Mouse (Mus musculus) lung, postnatal 4 days (tissue): Measurements from ENCODE around the gene Lcorl.
A peak's percentile ranks its signal among the peaks of the same experiment; 100 is the strongest.

ENCODE experiments used
- DNase-seq, 2 experiments: peaks; one replicate each; pipeline ENCODE4 v3.0.0; 2021

Gene Lcorl

DNA sequence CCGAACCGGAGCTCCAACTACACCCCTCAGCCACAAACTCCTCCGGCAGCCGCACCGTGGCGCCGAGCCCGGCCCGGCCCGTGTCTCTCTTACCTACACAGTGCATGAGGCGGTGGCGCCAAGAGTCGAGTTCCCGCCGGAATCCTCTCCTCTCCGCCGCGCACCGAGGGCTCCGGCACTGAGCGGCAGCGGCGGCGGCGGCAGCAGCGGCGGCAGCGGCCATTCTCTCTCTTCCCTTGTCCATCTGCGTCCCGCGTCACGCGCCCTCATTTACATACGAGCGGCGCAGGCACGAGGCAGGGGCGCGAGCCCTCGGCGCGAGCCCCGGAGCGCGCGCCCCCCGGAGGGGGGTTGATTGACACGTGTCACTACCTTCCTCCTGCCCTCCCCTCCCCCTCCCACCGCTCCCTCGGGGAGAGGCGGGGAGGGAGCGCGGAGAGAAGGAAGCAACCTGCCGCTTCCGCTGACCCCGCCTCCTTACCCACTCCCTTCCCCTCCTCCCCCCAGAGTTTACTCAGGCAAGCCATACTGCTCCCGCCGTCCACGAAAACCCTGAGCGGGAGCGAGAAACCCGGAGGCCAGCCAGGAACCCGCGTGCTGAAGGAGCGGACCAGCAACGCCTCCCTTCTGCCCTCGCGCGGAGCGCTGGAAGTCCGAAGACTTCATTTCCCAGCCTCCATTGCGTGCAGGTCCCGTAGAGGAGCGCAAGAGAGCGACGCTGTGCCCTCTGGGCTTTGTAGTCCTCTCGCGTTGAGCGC is at the start of gene Lcorl:
Gene Lcorl, minus strand, starts transcription at position 362 of the 758 bp plus-strand sequence.
- DNase-seq = peak; percentile 95 to 97

GRCm38 (mm10) chr5:45904683-45905082 is 47.3 kb upstream of the Lcorl start:
- no peak for DNase-seq

DNA sequence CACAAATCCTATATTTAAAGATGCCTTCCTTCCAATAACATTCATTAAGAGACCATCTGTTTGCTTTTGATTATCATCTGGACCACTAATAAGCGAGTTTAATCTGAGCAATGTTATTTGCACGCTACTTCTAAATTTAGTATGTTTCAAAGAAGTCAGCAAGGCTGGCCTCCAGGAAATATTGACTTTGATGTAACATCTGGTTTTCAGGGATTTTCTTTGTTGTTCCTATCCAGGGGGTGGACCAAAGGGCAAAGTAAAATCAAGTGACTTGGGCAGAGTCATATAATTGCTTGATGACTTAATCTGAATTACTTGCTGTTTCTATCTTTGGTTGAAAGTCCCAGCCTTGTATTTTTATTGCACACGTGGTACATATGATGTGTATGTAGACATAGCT is 45.8 kb upstream of the Lcorl start:
- no peak for DNase-seq

GRCm38 (mm10) chr5:45895362-45895761 is 37.9 kb upstream of the Lcorl start:
- no peak for DNase-seq

DNA sequence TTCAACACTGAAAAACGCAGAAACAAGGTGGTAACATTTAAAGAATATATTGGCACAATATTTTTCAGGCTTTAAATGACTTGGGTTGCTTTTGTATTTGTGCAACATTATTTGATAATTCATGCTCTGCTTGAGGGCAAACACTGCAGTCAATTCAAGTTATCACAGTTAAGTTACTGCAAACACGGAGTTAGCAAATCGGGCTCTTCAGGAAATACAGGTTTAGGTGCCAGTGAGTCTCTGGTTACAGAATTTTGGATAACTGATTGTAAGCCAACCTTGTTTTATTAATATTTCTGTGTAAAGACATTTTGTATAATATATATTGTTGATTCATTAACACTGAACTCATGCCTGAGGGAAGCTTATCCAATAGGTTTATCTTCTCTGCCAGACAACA is 36.3 kb upstream of the Lcorl start:
- DNase-seq = no peak

DNA sequence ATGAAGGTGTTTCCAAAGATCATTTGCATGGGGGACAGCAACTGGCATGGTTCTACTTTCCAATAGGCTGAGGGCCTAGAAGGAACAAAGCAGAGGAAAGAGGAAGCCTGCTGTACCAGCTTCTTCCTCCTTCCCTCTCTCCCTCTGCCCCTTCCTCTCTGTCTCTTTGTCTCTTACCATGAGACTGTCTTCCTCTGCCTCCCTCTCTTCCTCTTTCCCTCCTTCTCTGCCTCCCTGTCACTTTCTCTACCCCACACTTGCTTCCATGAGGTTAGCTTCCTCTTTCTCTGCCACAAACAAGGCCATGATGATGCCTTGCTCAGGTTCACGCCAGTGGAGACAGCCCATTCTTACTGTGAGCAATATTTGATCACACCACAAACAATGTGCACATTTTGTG is 18.9 kb upstream of the Lcorl start:
- DNase-seq = no peak

- DNase-seq = no peak
Measured at GRCm38 (mm10) chr5:45875472-45875871, 18.1 kb upstream of the Lcorl start.

- DNase-seq = no peak
Measured at GRCm38 (mm10) chr5:45874284-45875030, 17.0 kb upstream of the Lcorl start.

GRCm38 (mm10) chr5:45858368-45858767 is 953 bp upstream of the Lcorl start:
- DNase-seq = no peak

- no peak for DNase-seq
Measured at GRCm38 (mm10) chr5:45856876-45857253, 550 bp downstream of the Lcorl start.

- DNase-seq = peak; percentile 60 to 70
Measured at GRCm38 (mm10) chr5:45856303-45856821, 1.1 kb downstream of the Lcorl start.

DNA sequence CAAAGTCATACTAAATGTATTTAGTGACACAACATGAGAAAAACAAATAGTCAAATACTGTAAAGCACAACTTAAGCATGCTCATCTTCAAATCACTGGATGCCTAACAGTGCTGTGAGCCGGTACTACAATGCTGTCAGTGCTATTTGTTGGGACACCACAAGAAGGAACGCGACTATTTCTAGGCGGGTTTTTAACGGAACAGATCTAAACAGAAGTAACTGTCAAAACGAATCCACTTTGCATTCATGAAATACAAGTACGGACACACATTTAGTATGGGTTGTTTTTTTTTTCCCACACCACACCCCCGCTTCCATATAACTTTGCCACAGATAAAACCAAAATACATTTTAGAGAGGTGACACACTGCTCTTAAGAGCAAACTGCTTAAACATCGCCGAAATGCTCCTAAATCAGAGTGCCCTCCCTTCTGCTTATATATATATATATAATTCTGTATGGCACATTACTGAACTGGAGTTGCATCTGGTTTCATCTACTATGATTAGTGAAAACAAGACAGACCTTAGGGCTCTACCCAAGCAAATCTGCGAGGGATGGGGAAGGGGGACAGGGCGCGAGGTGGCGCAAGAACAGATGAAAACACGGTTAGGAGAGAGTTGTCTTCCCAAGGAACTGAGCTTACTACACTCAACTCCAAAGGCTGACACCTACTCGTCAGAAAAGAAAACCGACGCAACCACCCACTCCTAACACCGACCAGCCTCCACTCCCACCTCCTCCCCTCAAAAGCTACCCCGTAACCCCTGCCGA is 1.7 kb downstream of the Lcorl start:
- DNase-seq = peak; percentile 57 to 65

- DNase-seq = no peak
Measured at GRCm38 (mm10) chr5:45844723-45845122, 12.7 kb downstream of the Lcorl start.

GRCm38 (mm10) chr5:45835131-45835530 is 22.3 kb downstream of the Lcorl start:
- no peak for DNase-seq

- no peak for DNase-seq
Measured at GRCm38 (mm10) chr5:45811527-45811926, 45.9 kb downstream of the Lcorl start.

DNA sequence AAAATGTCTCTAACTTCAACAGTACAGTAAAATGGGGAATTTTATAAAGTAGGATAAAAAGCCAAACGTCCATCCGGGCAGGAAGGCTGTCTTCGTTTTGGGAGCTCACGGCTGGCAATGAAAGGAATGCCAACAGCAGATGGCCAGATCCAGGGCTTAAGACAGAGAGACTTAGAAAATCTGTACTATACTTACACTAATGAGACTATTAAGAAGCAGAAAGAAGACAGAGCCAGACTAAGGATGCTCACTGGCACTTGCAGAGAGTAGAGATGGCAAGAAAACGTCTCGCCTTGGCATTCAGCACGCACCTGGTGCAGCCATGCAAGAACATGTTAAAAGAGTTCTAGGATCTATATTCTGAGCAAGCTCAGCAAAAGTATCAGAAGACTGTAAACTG is 65.6 kb downstream of the Lcorl start:
- no peak for DNase-seq

DNA sequence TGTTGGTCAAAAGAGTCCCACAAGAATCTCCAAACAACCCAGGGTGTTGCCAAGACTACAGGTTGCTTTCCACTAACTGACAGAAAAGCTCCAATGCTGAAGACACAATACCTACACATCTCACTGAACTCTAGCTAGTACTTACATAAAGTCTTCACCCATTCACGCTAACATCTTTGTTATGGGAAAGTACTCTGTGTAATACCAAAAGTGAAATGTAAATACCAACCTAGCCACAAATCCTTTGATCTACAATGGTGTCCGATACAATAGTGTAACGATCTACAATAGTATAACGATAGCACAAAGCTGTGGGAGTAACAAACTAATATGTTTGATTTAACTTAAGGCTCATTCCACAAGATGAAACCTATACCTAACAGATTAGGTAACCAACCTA is 67.2 kb downstream of the Lcorl start:
- no peak for DNase-seq

DNA sequence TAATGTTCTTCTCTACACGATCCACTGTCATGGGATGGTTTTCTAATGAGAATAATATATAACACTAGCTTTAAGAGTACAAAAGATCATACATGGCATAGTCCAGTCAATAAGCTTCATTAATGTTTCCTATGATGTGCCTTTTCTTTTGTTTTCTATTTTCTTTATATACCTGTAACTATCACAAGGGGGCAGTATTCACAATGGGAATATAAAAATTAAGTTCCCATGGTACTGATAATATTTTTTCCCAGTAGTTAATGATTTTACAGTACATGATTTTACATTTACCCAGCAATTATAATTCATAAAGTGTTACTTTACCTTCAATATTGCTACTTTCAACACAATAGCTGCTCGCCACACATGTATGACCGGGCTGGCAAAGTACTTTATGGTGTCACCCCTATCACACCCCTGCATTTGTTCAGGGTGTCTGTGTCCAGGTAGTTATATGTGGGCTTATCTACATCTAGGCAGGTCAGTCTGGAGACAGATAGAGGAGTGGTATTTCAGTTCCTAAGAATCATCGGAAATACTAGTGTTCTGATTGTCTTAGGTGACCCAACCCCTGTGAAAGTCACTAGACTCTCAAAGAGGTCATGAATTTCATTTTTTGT is 99.8 kb downstream of the Lcorl start:
- DNase-seq = no peak

GRCm38 (mm10) chr5:45737911-45738310 is 119.5 kb downstream of the Lcorl start:
- DNase-seq = no peak

- no peak for DNase-seq
Measured at GRCm38 (mm10) chr5:45733751-45734150, 123.7 kb downstream of the Lcorl start.

- no peak for DNase-seq
Measured at GRCm38 (mm10) chr5:45718848-45719488, 138.4 kb downstream of the Lcorl start.

DNA sequence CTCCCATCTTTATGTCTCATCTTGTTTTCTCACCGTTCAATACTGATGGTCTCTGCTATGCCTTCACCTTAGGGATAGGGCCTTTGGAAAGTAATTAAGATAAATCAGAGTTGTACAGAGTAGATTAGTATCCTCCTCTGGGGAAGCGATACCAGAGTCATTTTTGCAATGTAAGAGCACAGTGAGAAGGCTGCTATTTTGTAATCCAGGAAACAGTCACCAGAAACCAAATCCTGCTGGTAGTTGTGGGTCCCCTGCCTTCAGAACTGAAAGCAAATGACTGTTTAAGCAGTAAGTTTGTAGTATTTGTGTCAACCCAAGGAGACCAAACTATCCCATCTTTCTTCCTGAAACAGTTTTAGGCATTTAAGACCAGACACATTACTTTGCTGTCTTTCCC is 147.8 kb downstream of the Lcorl start:
- DNase-seq = no peak
